12 mouse cellular contexts compared by ENCODE assay signal in the genomic region with DNA sequence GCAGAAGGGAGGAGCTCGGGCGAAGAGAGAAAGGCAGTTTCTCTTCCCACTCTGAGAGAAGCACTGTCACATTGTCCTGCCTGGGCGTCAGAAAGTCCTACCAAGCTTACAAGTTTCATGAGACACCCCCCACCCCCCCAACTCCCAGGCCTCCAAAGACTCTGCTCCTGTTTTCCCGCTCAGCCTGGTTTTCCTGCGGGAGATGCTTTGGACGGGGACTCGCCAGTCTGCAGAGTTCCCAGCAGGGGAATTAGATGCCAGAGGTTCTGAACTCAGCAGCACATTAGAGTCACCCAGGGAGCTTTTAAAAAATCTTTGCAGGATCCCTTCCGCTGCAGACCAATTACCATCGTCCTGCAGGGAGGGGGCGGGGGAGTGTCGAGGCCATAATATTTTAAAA.
DNase-seq lines count a peak whose midpoint lies in the region; ATAC-seq and TF ChIP-seq lines count a peak whose summit lies in the region.
"Had no signal": no experiment of that assay in that cellular context is flagged by ENCODE, and none has a peak within 500 bp of the region (broad histone marks: within the 10 kb centered on the region; RNA-seq: fewer than 3 reads in every experiment).

No protein-coding gene starts in this region.

- H3K9me3 ChIP-seq in lung, embryonic 16.5 days (ENCODE audit: control insufficient read depth, low read length) = no peaks in the 10 kb centered on the region
- H3K9me3 ChIP-seq in forebrain, embryonic 11.5 days (ENCODE audit: control insufficient read depth, low read length) = no peaks in the 10 kb centered on the region
- no peaks in the 10 kb centered on the region for H3K9me3 ChIP-seq in limb, embryonic 11.5 days (ENCODE audit: control insufficient read depth, low read length)
- H3K9me3 ChIP-seq in stomach, embryonic 14.5 days (ENCODE audit: control insufficient read depth, low read depth, low read length) = no peaks in the 10 kb centered on the region

- H3K36me3 ChIP-seq in lung, embryonic 16.5 days (ENCODE audit: control insufficient read depth, insufficient read depth, low read length) = no peaks in the 10 kb centered on the region
- no peaks in the 10 kb centered on the region for H3K36me3 ChIP-seq in forebrain, embryonic 11.5 days (ENCODE audit: control insufficient read depth, insufficient read depth, low read length)
- H3K36me3 ChIP-seq in limb, embryonic 11.5 days (ENCODE audit: control insufficient read depth, insufficient read depth, low read length) = no peaks in the 10 kb centered on the region
- no peaks in the 10 kb centered on the region for H3K36me3 ChIP-seq in stomach, embryonic 14.5 days (ENCODE audit: control insufficient read depth, insufficient read depth, low read length)
- no peaks in the 10 kb centered on the region for H3K36me3 ChIP-seq in thymus, adult 2 months (ENCODE audit: control insufficient read depth, insufficient read depth, low read length)

- peak overlapping the region; percentile 27; the same call in 1 of the 2 replicates for H3K4me3 ChIP-seq in lung, embryonic 16.5 days (ENCODE audit: low read length)
- no peak overlapping the region for H3K4me3 ChIP-seq in forebrain, embryonic 11.5 days (ENCODE audit: low read depth, low read length)
- peak overlapping the region; percentile 7; the same call in 1 of the 2 replicates for H3K4me3 ChIP-seq in limb, embryonic 11.5 days (ENCODE audit: low read depth, low read length)
- no peak overlapping the region for H3K4me3 ChIP-seq in stomach, embryonic 14.5 days (ENCODE audit: low read depth, low read length)
- H3K4me3 ChIP-seq in thymus, adult 2 months (ENCODE audit: control insufficient read depth, insufficient read depth, low read length) = no peak overlapping the region

- no peak overlapping the region for H3K27ac ChIP-seq in lung, embryonic 16.5 days (ENCODE audit: low read length)
- no peak overlapping the region for H3K27ac ChIP-seq in forebrain, embryonic 11.5 days (ENCODE audit: low read depth, low read length)
- peak overlapping the region; percentile 58; the same call in 1 of the 2 replicates for H3K27ac ChIP-seq in limb, embryonic 11.5 days (replicated peaks; ENCODE audit: low read depth, low read length)
- H3K27ac ChIP-seq in stomach, embryonic 14.5 days (ENCODE audit: low read length) = no peak overlapping the region
- H3K27ac ChIP-seq in thymus, adult 2 months (ENCODE audit: control insufficient read depth, insufficient read depth, low read length) = no peak overlapping the region

- TF ChIP-seq CTCF in thymus, adult 2 months (IDR thresholded peaks at IDR 0.05; ENCODE audit: borderline replicate concordance, control insufficient read depth, extremely low read depth, insufficient read depth, low read length, poor library complexity) = no peak

- peak overlapping the region; percentile 53; the same call in 1 of the 2 replicates for H3K9ac ChIP-seq in lung, embryonic 16.5 days (ENCODE audit: low read length)
- peak overlapping the region; percentile 43; the same call in 1 of the 2 replicates for H3K9ac ChIP-seq in forebrain, embryonic 11.5 days (ENCODE audit: low read length)
- H3K9ac ChIP-seq in limb, embryonic 11.5 days (ENCODE audit: low read length) = no peak overlapping the region; the same call in 1 of the 2 replicates
- H3K9ac ChIP-seq in stomach, embryonic 14.5 days (replicated peaks; ENCODE audit: low read depth, low read length) = no peak overlapping the region

- no peak for DNase-seq in lung, postnatal 25 days (ENCODE audit: low spot score)
- no peak for DNase-seq in forebrain, embryonic 11.5 days (ENCODE audit: low spot score)
- DNase-seq in limb, embryonic 11.5 days (ENCODE audit: low spot score) = peak; percentile 46
- DNase-seq in thymus, adult 2 months = no peak
- no peak for DNase-seq in left cerebral cortex, adult 11 months (ENCODE audit: low spot score)
- DNase-seq: cerebellum, postnatal 10 days; heart, adult 11 months; lung, postnatal 36 days; right cerebral cortex, postnatal 14 days had no signal

- peak overlapping the region; percentile 48 for H3K4me2 ChIP-seq in lung, embryonic 16.5 days (ENCODE audit: low read depth, low read length)
- 0 out of 2 replicates have a peak overlapping the region, but pooled peaks have one; percentile 32 for H3K4me2 ChIP-seq in forebrain, embryonic 11.5 days (ENCODE audit: low read depth, low read length, severe bottlenecking)
- peak overlapping the region; percentile 42 for H3K4me2 ChIP-seq in limb, embryonic 11.5 days (ENCODE audit: low read depth, severe bottlenecking)
- H3K4me2 ChIP-seq in stomach, embryonic 14.5 days (replicated peaks; ENCODE audit: low read depth, low read length) = peak overlapping the region; percentile 28

- ATAC-seq in lung, embryonic 16.5 days (ENCODE audit: low read depth) = no peak
- ATAC-seq in forebrain, embryonic 11.5 days (replicated peaks; ENCODE audit: low FRiP score) = no peak
- ATAC-seq in limb, embryonic 11.5 days (ENCODE audit: insufficient number of reproducible peaks, low FRiP score, low TSS enrichment, low read depth) = 0 out of 2 replicates have a peak, but pooled peaks have one; percentile 10
- ATAC-seq in stomach, embryonic 14.5 days (ENCODE audit: insufficient number of reproducible peaks, insufficient read depth, low FRiP score, low read depth) = no peak
- ATAC-seq in cerebellum, adult (ENCODE audit: insufficient number of reproducible peaks, low FRiP score, low TSS enrichment) = no peak

- no peaks in the 10 kb centered on the region for H3K4me1 ChIP-seq in lung, embryonic 16.5 days (replicated peaks; ENCODE audit: control insufficient read depth, insufficient read depth, low read length)
- no peaks in the 10 kb centered on the region for H3K4me1 ChIP-seq in forebrain, embryonic 11.5 days (replicated peaks; ENCODE audit: control insufficient read depth, insufficient read depth, low read length)
- H3K4me1 ChIP-seq in limb, embryonic 11.5 days (ENCODE audit: control insufficient read depth, insufficient read depth, low read length) = no peaks in the 10 kb centered on the region; the same call in 1 of the 2 replicates
- H3K4me1 ChIP-seq in stomach, embryonic 14.5 days (ENCODE audit: control insufficient read depth, insufficient read depth, low read length) = peaks cover 3% of the 10 kb centered on the region; the same call in 1 of the 2 replicates
- no peaks in the 10 kb centered on the region for H3K4me1 ChIP-seq in thymus, adult 2 months (replicated peaks; ENCODE audit: control insufficient read depth, insufficient read depth, low read length)

- TF ChIP-seq POLR2A in thymus, adult 2 months (IDR thresholded peaks at IDR 0.05; ENCODE audit: control insufficient read depth, extremely low read depth, insufficient read depth, low read length, poor library complexity) = no peak

- no peaks in the 10 kb centered on the region for H3K27me3 ChIP-seq in lung, embryonic 16.5 days (ENCODE audit: control insufficient read depth, insufficient read depth, low read depth, low read length)
- no peaks in the 10 kb centered on the region for H3K27me3 ChIP-seq in forebrain, embryonic 11.5 days (ENCODE audit: control insufficient read depth, insufficient read depth, low read length)
- no peaks in the 10 kb centered on the region for H3K27me3 ChIP-seq in limb, embryonic 11.5 days (ENCODE audit: control insufficient read depth, insufficient read depth, low read length)
- no peaks in the 10 kb centered on the region for H3K27me3 ChIP-seq in stomach, embryonic 14.5 days (ENCODE audit: control insufficient read depth, insufficient read depth, low read length)
- H3K27me3 ChIP-seq in thymus, adult 2 months (ENCODE audit: control insufficient read depth, insufficient read depth, low read length) = no peaks in the 10 kb centered on the region

- WGBS in lung, embryonic 16.5 days = 12% methylated on average over 11 of the region's 11 CpGs
- WGBS in forebrain, embryonic 11.5 days = 9% methylated on average over 11 of the region's 11 CpGs
- WGBS in limb, embryonic 11.5 days = 6% methylated on average over 11 of the region's 11 CpGs
- 9% methylated on average over 9 of the region's 11 CpGs for WGBS in stomach, embryonic 14.5 days
- 19% methylated on average over 11 of the region's 11 CpGs for WGBS in thymus, adult 2 months

Comparison
In these comparisons a context has a peak if more than half of its experiments do, and no peak if none do; other contexts are left out.
1. H3K4me3 ChIP-seq: peak in lung, embryonic 16.5 days (single experiment) and limb, embryonic 11.5 days (single experiment); none in forebrain, embryonic 11.5 days (single experiment), stomach, embryonic 14.5 days (single experiment) and thymus, adult 2 months (single experiment).
2. H3K9ac ChIP-seq: peak in lung, embryonic 16.5 days (single experiment) and forebrain, embryonic 11.5 days (single experiment); none in limb, embryonic 11.5 days (single experiment) and stomach, embryonic 14.5 days (single experiment).
3. Peak in every context shown above with its lines, with median percentiles within 50 percentile points of each other: H3K4me2 ChIP-seq.